Mouse (Mus musculus) heart, embryonic 16.5 days (tissue): ENCODE results near the gene Olfr1346. TPM values are rescaled to one million over a fixed set of nuclear protein-coding genes. Genes with fewer than 3 reads are reported as not detected.

ENCODE experiments used
- ATAC-seq: fragments of 200-750 bp; cut with Nextera tagmentation; replicated peaks from 2 replicates; pipeline ENCODE4 v1.8.0; 2017; ENCODE audit warnings: moderate number of reproducible peaks; ENCODE audit not compliant: insufficient read depth, low FRiP score; ENCODE audit errors: extremely low read depth
- H3K27ac ChIP-seq: fragments of 300-500 bp; sonication (generic); 2 replicates; pipeline ENCODE4 v1.5.1; 2014; ENCODE audit warnings: mild to moderate bottlenecking, low read length, control low read depth, moderate library complexity
- H3K27me3 ChIP-seq: fragments of 300-500 bp; sonication (generic); 2 replicates; pipeline ENCODE4 v1.6.1; 2014; ENCODE audit warnings: low read length, mixed read lengths; ENCODE audit not compliant: control insufficient read depth, insufficient read depth
- H3K36me3 ChIP-seq: fragments of 300-500 bp; sonication (generic); 2 replicates; pipeline ENCODE4 v1.6.1; 2014; ENCODE audit not compliant: control insufficient read depth, insufficient read depth
- H3K4me1 ChIP-seq: fragments of 300-500 bp; sonication (generic); 2 replicates; pipeline ENCODE4 v1.6.1; 2014; ENCODE audit warnings: low read length, mixed read lengths; ENCODE audit not compliant: control insufficient read depth, insufficient read depth
- H3K4me2 ChIP-seq: fragments of 300-500 bp; sonication (generic); 2 replicates; pipeline ENCODE4 v1.6.1; 2014; ENCODE audit warnings: low read depth, mild to moderate bottlenecking, control low read depth, low read length
- H3K4me3 ChIP-seq: fragments of 300-500 bp; sonication (generic); 2 replicates; pipeline ENCODE4 v1.5.1; 2014; ENCODE audit warnings: mild to moderate bottlenecking, control low read depth, low read length
- H3K9ac ChIP-seq: fragments of 300-500 bp; sonication (generic); 2 replicates; pipeline ENCODE4 v1.6.1; 2014; ENCODE audit warnings: low read length, control low read depth
- H3K9me3 ChIP-seq: fragments of 300-500 bp; sonication (generic); replicated peaks from 2 replicates; pipeline ENCODE4 v1.6.1; 2016; ENCODE audit warnings: low read length; ENCODE audit not compliant: control insufficient read depth
- WGBS: fragments of 180-500 bp; shearing (Covaris S2); extraction: QIAGEN DNeasy Blood & Tissue Kit; methylation state at CpG from one replicate; pipeline ENCODE4 v1.1.7; 2014; 5-methylcytosine and 5-hydroxymethylcytosine counted together
- polyA plus RNA-seq: library from polyadenylated mRNA; unstranded; fragments of >200 nt; fragmentation: Nextera tagmentation; extraction: Ambion mirVana; gene quantifications from 2 replicates; pipeline ENCODE4 v1.2.1, GENCODE M21; 2015

Gene Olfr1346
- not detected in 2 replicates for polyA plus RNA-seq

DNA sequence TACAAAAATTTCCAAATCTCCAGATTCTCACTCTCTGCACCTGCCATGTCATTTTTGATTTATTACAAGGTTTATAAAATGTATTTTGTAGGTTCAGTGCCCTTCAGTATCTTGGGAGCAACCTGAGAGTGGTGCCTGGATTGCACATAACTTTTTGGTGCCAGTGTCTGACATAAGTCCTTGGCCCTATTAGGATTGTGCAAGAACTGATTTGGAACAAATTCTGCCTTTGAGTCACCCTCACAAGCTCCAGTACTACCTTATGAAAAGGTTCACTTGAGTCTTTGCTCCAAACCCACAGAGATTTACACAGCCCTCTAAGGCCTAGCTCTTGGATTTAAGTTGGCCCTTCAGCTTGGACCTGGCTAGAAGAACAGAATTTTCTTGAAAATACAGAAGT lies at the start of gene Olfr1346:
Gene Olfr1346, plus strand, starts transcription at position 151 of the 400 bp plus-strand sequence.
- Histone ChIP-seq H3K9me3 (0 out of 2 replicates have a peak, but pooled peaks cover 2% of the 10 kb centered on the region), H3K4me3 (no peak within 1 kb of the TSS), H3K36me3 (no peaks in the 10 kb centered on the region), H3K4me1 (no peaks in the 10 kb centered on the region), H3K9ac (no peak within 1 kb of the TSS), H3K4me2 (no peak within 1 kb of the TSS), H3K27ac (no peak within 1 kb of the TSS), H3K27me3 (no peaks in the 10 kb centered on the region)
- ATAC-seq: no peak

GRCm38 (mm10) chr7:6419894-6420293 lies 47.0 kb upstream of the Olfr1346 start:
- 72% methylated on average over 6 of the region's 6 CpGs for WGBS

DNA sequence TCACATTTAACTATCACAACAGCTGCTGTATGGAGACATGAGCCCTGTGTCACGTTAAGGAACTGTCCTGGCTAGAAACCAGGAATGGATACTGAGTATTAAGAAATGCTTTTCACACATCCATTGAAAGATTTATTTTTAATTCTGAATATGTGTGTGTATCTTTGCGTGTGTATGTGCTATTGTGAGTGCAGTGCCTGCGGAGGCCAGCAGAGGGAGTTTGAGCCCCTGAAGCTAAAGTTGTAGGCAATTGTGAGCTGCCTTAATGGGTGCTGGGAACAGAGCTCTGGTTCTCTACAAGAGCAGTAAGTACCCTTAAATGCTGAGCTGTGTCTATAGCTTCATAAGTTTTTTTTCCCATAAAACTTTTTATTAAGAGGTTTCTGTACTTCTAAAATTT lies 37.5 kb upstream of the Olfr1346 start:
- ATAC-seq: no peak
- 79% methylated on average over 3 of the region's 3 CpGs for WGBS
- Histone ChIP-seq H3K36me3 (no peaks in the 10 kb centered on the region), H3K27me3 (no peaks in the 10 kb centered on the region), H3K4me1 (no peaks in the 10 kb centered on the region), H3K4me3 (no peak overlapping the region), H3K9me3 (peaks cover 5% of the 10 kb centered on the region), H3K9ac (no peak overlapping the region), H3K27ac (no peak overlapping the region), H3K4me2 (no peak overlapping the region)

More at GRCm38 (mm10) chr7:6419894-6420293, 47.0 kb upstream of the Olfr1346 start:
- Histone ChIP-seq H3K9me3 (no peaks in the 10 kb centered on the region), H3K36me3 (no peaks in the 10 kb centered on the region), H3K27ac (no peak overlapping the region), H3K9ac (no peak overlapping the region), H3K4me3 (no peak overlapping the region), H3K4me1 (no peaks in the 10 kb centered on the region), H3K4me2 (no peak overlapping the region), H3K27me3 (no peaks in the 10 kb centered on the region)
- ATAC-seq: no peak

- Histone ChIP-seq H3K4me3 (no peak overlapping the region), H3K4me1 (no peaks in the 10 kb centered on the region), H3K27me3 (no peaks in the 10 kb centered on the region), H3K4me2 (no peak overlapping the region), H3K36me3 (no peaks in the 10 kb centered on the region), H3K9ac (no peak overlapping the region), H3K27ac (no peak overlapping the region), H3K9me3 (peaks cover 5% of the 10 kb centered on the region)
- WGBS: 36% methylated on average over 2 of the region's 2 CpGs
- no peak for ATAC-seq
These were observed 36.6 kb upstream of the Olfr1346 start for GRCm38 (mm10) chr7:6430342-6430741.

DNA sequence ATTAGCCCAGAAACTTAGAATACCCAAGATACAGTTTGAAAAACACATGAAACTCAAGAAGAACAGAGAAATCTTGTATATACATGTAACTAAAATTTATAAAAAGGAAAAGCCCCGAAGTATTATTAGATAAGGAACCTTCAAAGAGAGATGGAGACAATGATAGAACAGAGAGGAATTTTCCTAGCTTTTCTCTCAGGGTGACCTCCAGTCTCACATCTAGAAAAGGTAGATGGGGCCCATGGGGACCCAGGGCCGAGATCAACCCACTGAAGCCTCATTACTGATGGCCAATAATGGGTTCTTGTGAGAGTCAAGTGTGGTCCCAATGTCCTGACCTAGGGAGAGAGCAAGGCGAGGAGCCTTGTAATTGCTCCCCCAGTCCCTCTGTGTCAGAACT lies 28.5 kb upstream of the Olfr1346 start, which contains the start of gene Olfr1344:
Gene Olfr1344, plus strand, starts transcription at position 301 of the 400 bp plus-strand sequence.
- Histone ChIP-seq H3K9ac (no peak within 1 kb of the TSS), H3K27ac (no peak within 1 kb of the TSS), H3K4me1 (no peaks in the 10 kb centered on the region), H3K27me3 (no peaks in the 10 kb centered on the region), H3K36me3 (no peaks in the 10 kb centered on the region), H3K4me2 (no peak within 1 kb of the TSS), H3K4me3 (no peak within 1 kb of the TSS), H3K9me3 (peaks cover 2% of the 10 kb centered on the region; the same call in 1 of the 2 replicates)
- ATAC-seq: no peak
- WGBS: 59% methylated on average over 3 of the region's 3 CpGs

- Histone ChIP-seq H3K9me3 (peaks cover 2% of the 10 kb centered on the region; the same call in 1 of the 2 replicates), H3K4me2 (no peak overlapping the region), H3K9ac (no peak overlapping the region), H3K36me3 (no peaks in the 10 kb centered on the region), H3K27me3 (no peaks in the 10 kb centered on the region), H3K4me1 (no peaks in the 10 kb centered on the region), H3K27ac (no peak overlapping the region), H3K4me3 (no peak overlapping the region)
- ATAC-seq: no peak
- WGBS: 55% methylated on average over 2 of the region's 2 CpGs
These were observed 25.7 kb upstream of the Olfr1346 start for GRCm38 (mm10) chr7:6441173-6441572.

- 71% methylated on average over 5 of the region's 5 CpGs for WGBS
- no peaks in the 10 kb centered on the region for H3K4me1 ChIP-seq
- no peak overlapping the region for H3K4me3 ChIP-seq
- no peaks in the 10 kb centered on the region for H3K27me3 ChIP-seq
- ATAC-seq: no peak
- no peak overlapping the region for H3K4me2 ChIP-seq
- H3K9me3 ChIP-seq: peaks cover 3% of the 10 kb centered on the region; the same call in 1 of the 2 replicates
- H3K27ac ChIP-seq: no peak overlapping the region
- no peak overlapping the region for H3K9ac ChIP-seq
- no peaks in the 10 kb centered on the region for H3K36me3 ChIP-seq
These were observed 19.1 kb upstream of the Olfr1346 start for GRCm38 (mm10) chr7:6447771-6448170.

DNA sequence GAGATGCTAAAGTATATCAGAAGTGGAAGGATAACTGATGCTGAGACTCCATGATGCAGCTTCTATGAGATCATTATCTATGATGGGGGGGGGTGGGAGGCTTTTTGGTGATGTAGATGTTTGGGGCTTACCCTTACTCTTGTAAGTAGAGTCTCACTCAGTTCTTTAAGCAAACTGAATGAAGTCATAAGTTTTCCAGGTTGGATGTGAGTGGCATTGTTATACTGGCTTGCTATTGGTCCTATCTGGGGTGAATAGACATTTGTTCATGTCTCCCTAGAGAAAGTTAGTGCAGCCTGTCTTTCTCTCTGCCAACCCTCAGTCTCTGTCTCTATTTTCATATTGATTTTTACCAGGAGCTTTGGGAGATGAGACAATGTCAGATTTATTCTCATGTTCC lies 11.0 kb upstream of the Olfr1346 start, which contains the start of gene Olfr1336:
Gene Olfr1336, plus strand, starts transcription at position 301 of the 400 bp plus-strand sequence.
- no peak within 1 kb of the TSS for H3K4me2 ChIP-seq
- no peak within 1 kb of the TSS for H3K9ac ChIP-seq
- no peak for ATAC-seq
- no peak within 1 kb of the TSS for H3K4me3 ChIP-seq
- no peaks in the 10 kb centered on the region for H3K27me3 ChIP-seq
- peaks cover 3% of the 10 kb centered on the region for H3K9me3 ChIP-seq
- no peaks in the 10 kb centered on the region for H3K36me3 ChIP-seq
- H3K4me1 ChIP-seq: no peaks in the 10 kb centered on the region
- H3K27ac ChIP-seq: no peak within 1 kb of the TSS

- no peaks in the 10 kb centered on the region for H3K36me3 ChIP-seq
- H3K27me3 ChIP-seq: no peaks in the 10 kb centered on the region
- no peak overlapping the region for H3K27ac ChIP-seq
- H3K4me2 ChIP-seq: no peak overlapping the region
- no peak overlapping the region for H3K4me3 ChIP-seq
- no peak for ATAC-seq
- H3K4me1 ChIP-seq: no peaks in the 10 kb centered on the region
- 41% methylated on average over 3 of the region's 3 CpGs for WGBS
- H3K9ac ChIP-seq: no peak overlapping the region
- H3K9me3 ChIP-seq: peaks cover 3% of the 10 kb centered on the region
These were observed 10.5 kb upstream of the Olfr1346 start for GRCm38 (mm10) chr7:6456399-6456798.
